Mouse (Mus musculus) spleen, postnatal 10 days (tissue): ENCODE data around the gene Slc7a1.

Experiments used
- DNase-seq, 2 experiments: peaks; one replicate each; pipeline ENCODE4 v3.0.0; 2021 to 2022; ENCODE audit warnings: low spot score in 2 of 2

Gene Slc7a1

DNA sequence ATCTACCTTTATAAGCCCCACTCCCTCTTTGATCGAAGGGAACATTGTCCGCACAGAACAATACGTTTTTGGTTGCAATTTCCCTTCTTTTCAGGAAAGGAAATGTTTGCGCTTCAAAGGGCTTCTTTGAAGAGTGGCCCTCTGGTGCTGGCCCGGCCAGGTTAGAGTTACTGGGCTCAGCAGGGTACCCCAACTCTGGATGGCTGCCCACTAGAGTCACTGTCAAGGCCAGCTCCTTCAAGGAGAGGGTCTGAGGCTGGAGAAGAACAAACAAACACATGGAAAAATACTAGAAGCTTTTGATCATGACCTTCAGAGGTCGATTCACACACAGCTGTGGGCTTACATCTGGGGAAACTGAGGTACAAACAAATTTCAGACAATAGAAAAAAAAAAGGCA is 6.9 kb downstream of the Slc7a1 start:
- no peak for DNase-seq

DNA sequence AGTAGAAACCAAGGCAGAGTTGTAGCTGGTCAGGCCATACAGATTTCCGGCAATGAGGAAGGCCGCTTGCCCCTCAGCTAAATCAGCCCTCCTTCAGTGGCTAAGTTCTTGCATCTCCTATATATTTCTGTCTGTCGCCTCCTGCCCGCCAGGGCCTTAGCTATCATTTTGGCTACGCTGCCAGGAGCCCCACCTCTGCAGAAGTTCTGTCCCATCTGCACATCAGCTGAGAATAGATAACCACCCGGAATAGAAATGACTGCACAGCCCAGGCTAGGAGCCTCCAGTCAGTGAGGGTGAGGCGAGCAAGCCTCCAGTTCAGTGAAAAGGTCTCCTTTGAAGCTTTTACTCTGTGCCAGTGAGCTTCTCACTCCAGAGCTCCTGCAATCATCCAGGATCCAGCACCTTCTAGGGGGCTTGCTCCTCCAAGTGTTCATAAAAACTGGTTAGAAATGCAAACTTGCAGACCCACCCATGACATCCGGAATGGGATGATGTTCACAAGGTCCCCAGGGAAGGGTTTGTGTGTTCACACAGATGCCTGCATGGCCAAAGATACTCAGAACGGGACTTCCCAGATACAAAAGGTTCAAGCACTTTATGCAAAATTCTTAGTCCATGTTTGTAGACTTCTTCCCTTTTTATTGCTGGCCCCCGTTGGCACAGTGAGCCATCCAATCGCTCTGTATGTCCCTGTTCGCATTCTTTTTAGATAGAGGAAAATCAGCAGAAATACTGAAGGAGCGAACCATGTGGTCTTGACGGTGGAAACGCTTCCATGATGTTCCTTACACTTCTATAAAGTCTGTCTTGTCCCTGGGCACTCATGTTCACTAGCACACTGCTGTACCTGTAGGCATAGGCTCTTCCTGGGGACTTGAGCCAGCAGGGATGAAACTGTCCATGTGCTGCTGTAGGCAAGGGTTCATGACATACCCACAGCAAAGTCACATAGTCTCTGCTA is 10.4 kb downstream of the Slc7a1 start:
- peak; percentile 37 to 72 for DNase-seq

- DNase-seq = peak; percentile 25 to 50
Measured at GRCm38 (mm10) chr5:148388251-148389006, 11.3 kb downstream of the Slc7a1 start.

DNA sequence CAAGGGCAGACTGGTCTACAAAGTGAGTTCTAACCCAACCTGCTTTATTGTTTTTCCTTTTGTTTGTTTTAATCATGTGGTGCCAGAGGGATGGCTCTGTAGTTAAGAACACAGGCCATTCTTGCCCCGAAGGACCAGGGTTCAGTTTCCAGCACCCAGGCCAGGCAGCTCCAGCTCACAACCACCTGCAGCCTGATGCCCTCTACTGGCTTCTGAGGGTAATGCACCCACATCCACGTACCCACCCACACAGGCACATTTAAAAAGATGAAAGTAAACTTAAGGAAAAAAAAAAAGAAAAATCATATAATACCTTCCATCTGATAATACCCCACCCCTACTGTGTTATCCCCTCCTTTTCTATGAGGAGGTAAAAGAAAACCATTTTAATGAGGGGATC is 11.9 kb downstream of the Slc7a1 start:
- DNase-seq = peak in 1 of 2 experiments; percentile 40

GRCm38 (mm10) chr5:148386471-148386870 is 13.2 kb downstream of the Slc7a1 start:
- peak in 1 of 2 experiments; percentile 60 for DNase-seq

DNA sequence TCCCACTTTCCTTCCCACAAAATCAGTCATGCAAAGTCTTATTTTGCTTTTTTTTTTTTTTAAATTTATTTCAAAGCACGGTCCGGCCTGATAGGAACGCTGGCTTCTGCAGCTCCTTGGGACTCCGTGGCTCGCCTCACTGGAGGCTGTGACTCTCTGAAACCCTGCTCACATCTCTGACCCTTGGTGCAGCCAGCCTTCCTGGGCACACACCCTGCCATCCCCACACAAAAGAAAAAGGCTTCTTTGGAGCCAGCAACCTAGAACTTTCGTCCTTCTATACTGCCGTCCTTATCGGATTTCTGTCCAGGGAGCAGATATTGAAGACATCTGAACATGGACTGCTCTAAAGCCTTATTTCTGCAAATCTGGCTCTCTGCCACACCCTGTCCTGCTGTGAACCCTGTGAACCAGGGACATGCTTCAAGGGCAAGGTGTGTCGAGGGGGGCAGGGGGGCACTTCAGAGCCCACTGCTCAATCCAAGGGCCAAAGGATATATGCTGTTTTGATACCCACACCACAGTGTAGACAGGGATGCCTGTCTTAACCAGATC is 15.1 kb downstream of the Slc7a1 start:
- DNase-seq = no peak

- no peak for DNase-seq
Measured at GRCm38 (mm10) chr5:148383841-148384500, 15.7 kb downstream of the Slc7a1 start.

DNA sequence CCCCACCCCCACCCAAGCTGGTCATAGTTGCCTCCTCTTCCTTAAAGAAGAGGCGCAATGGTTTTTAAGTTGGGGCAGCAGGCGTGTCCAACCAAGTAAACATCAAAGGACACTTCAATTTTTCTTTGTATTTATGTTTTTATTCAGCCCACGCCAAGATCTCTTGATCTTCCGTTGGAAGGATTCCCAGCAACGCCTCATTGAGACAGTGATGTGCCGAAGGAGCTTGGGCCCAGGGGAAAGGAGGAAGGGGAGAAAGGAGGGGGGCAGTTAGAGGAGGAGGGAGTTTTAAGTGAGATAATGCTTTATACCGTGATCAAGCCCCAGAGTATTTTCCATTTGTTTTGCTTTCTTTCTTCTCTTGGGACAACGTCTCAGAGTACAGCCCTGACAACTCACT is 18.6 kb downstream of the Slc7a1 start:
- no peak for DNase-seq

GRCm38 (mm10) chr5:148380246-148380504 is 19.5 kb downstream of the Slc7a1 start:
- DNase-seq = no peak

DNA sequence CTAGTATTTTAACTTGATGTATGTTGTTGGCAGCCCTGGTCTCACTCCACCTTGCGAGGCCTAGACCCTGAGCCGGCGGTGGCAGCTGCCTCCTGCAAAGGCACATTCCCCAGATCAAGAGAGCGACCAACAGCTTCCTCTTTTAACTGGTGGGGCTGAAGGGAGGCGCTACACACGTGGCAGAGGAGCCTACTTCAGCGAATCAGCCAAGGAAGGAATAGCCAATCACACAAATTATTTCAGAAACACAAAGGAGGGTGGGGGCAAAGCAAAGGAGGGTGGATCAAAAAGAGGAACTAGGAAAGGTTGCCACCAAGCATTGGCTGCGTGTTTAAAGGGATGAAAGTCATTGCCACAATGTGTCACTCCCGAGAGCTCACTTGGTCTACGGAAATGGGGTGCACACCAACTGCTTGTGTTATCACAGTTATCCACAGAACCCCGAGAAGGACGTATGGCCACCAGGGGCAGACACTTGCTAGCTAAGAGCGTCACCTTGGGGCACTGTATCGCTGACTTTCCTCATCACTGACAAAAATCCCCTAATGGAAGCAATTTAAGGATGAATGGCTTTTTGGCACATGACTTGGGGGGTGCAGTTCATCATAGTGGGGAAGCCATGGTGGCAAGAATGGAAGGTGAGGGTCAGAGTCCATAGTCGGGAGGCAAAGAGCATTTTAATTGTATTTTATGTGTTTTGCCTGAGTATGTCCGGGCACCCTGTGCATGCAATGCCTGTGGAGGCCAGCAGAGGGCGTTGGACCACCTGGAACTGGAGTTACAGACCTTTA is 20.1 kb downstream of the Slc7a1 start:
- DNase-seq = peak; percentile 30 to 65

GRCm38 (mm10) chr5:148378707-148379106 is 21.0 kb downstream of the Slc7a1 start:
- DNase-seq = no peak

DNA sequence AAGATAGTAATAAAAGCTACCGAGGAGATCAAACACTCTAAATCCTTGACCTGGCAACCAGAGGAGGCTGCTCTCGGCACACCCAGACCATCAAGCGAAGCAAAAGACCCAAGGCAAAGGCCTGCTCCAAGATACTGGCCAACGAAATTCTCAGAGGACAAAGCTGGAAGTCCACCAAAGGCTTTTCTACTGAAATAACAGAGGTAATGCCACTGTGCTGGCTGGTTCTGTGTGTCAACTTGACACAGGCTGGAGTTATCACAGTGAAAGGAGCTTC is 21.5 kb downstream of the Slc7a1 start:
- DNase-seq = no peak

- no peak for DNase-seq
Measured at GRCm38 (mm10) chr5:148377439-148378231, 22.1 kb downstream of the Slc7a1 start.

DNA sequence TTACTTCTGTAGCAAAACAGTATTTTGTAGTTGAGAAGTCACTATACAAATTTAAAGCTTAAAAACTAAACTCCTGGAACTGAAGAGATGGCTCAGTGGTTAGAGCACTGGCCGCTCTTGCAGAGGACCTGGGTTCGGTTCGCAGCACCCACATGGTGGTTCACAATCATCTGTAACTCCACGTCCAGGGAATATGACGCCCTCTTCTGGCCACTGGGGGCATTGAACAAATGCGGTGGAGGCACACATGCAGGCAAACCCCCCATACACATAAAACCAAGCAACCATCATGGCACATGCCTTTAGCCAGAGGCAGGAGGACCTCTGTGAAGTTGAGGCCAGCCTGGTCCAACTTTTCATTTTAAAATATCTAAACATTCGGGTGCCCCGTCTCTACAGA is 23.3 kb downstream of the Slc7a1 start:
- DNase-seq = no peak

DNA sequence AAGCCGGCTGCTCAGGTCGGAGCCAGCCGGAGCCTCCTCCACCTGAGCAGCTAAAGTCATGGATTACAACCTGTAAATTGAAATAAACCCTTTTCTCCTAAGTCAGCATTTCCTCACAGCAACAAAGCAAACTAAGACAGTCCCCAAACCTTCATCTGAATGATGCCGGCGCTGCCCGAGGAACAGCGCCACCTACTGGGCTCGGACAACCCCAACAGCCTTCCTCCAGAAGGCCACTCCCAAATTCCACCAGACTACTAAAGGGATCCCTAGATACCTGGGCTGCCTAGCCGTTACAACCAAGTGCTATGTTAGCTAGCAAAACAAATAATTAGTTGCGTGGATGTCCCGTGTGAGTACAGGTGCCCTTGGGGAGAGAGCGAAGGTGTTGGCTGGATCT is 24.2 kb downstream of the Slc7a1 start:
- DNase-seq = no peak

DNA sequence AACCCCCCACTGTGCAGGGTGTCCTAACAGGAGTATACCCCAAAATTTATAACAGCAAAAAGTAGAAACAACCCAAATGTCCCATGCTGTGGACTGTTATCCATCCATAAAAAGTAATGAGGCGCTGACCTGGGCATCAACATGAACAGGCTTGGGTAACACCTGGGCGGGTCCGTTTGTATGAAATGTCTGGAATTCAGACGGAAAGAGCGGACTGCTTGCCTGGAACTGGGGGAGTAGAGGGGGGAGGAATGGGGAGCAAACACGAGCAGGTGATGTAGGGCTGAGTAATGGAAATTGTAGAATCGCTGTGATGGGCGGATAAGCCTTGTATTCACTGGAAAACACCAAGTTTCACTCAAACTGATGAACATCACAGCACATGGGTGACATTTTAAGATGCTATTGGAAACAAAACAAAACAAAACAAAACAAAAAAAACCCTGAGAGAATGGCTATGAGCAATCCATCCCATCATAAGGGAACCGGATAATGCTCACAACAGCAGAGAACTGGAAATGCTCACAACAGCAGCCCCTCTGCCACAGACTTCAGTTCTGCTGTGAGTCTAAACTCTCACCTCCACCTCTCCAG is 26.5 kb downstream of the Slc7a1 start:
- DNase-seq = no peak

DNA sequence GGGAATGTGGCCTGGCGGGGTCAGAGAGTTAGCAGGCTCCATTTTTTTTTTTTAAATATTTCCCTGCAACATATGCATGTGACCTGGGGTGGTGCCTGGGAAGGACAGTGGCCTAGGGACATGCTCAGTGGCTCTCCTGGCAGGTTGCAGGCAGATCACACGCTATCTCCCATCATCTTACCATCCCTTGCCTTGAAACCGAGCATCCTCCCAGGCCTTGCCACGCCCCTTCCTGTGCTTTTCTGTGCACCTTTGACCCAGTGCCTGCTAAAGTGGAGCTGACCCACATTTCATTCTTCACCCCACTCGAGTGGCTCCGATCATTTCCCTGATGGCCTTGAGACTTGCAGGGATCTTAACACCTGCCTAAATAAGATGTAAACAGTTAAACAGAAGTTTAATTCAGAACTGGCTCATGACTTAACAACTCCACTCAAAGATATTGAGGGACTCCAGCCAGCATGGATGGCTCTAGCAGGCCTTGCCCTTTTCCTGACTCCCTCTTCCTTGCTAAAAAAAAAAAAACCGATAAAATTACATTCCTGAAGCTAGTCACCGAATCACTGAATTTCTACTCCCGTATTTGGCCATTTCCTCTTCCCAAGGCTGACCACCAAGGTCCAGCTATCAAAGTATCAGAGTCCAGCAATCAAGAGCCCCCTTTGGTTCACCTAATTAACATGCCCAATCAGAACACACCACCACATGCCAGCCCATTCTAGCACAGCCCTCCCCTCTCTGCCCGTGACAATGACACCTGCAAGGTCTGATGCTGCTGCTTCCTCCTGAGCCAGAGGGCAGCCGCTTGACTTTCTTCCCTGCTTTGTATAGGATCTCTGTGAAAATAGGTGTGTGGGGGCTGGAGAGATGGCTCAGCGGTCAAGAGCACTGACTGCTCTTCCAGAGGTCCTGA is 27.4 kb downstream of the Slc7a1 start:
- no peak for DNase-seq

- no peak for DNase-seq
Measured at GRCm38 (mm10) chr5:148371375-148371774, 28.3 kb downstream of the Slc7a1 start.

GRCm38 (mm10) chr5:148370624-148371023 is 29.1 kb downstream of the Slc7a1 start:
- peak; percentile 60 to 78 for DNase-seq
